Mouse (Mus musculus) ES-CJ7 (cell line): Measurements from ENCODE around the gene Cyp26c1.
A peak's percentile ranks its signal among the peaks of the same experiment; 100 is the strongest.

Experiments used
- DNase-seq: peaks from one replicate; pipeline ENCODE4 v3.0.0; 2011; ENCODE audit warnings: low read depth, low spot score

The Cyp26c1 gene

DNA sequence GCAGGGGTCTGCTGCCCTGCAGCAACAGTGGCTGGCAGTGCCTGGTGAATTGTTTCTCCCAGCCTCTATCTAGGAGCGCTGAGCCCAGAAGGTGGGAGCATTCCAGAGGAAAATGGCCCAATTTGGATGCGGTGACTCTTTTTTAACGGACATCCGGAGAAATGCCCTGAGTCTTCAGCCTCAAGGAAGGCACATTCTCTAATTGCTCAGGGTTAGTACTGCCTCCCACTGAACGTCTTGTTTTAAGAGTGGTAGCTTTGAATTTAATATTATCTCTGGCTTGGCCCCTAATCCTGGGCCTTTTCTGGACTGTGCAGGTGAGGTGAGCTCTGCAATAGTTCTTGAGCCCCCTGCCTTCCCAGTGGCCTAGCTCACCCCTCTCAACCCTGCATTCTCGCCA, at the start of gene Cyp26c1:
Gene Cyp26c1 (plus strand): TSS at position 301 of the 400 bp plus-strand sequence.
- DNase-seq = no peak

DNA sequence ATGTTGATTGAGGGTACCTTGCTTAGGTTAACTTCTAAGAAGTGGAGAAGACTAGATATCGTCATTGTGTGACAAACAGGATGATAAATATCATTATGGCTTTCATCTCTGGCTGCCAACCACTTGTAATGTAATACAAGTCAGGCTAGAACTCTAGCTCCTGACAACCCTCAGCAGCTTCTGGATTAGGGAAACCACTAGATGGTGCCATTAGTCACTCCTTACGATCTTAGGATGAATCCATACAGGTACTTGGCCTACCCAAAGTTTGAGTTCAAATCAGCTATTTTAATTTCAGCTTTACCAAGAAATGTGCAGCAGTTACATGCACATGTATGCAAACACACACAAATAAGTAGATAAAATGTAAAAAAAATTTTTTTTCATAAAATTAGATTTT, 37.4 kb upstream of the Cyp26c1 start:
- DNase-seq = peak; percentile 41

- no peak for DNase-seq
Measured at GRCm38 (mm10) chr19:37650526-37650925, 34.9 kb upstream of the Cyp26c1 start.

DNA sequence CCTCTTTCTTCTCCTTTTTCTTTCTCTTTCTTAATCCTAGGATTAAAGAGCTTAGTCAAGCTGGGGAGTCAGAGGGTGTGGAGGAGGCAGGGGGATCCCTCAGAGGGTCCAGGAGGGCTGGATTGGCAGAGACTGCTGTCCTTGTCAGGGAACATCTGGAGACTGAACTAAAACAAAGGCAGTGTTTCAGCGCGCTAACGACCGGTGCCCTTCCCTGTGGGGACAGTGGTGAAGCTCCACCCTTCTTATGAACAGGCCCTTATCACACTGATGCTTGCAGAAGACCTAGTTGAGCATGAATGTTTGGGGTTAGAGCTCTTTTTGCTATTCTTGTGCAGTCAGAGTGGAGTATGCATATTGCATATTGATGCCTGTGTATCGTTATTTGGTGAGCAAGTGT, 31.4 kb upstream of the Cyp26c1 start:
- no peak for DNase-seq

- no peak for DNase-seq
Measured at GRCm38 (mm10) chr19:37656441-37656840, 28.9 kb upstream of the Cyp26c1 start.

GRCm38 (mm10) chr19:37665256-37665655, 20.1 kb upstream of the Cyp26c1 start:
- DNase-seq = no peak

DNA sequence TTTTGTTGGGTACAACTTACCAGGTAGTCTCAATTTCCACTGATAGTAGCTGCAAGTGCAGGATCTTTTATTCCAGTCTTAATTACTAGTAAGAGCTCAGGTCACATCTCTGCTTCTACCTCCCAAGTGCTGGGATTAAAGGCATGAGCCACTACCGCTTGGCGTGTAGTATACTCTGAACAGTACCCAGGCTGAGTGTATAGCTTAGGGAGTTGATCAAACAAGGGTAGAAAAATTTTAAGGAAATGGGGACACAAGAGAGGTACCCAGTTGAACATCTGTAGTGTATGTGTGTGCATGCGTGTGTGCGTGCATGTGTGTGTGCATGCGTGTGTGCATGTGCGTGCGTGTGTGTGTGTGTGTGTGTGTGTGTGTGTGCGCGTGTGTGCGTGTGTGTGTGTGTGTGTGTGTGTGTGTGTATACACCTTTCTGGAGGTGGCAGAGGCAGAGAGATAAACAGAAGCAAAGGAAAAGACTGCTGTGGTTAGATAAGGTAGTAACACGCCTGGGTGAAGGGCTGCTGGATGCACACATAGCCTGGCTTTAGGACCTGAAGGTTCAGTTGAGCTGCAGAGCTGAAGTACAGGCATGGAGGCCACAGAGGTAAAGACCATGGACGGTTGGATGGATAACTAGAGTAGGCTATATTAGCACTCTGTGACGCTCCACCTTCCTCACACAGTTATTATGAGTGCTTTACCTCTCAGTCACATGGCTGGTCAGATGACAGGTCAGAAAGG, 17.4 kb upstream of the Cyp26c1 start:
- no peak for DNase-seq

DNA sequence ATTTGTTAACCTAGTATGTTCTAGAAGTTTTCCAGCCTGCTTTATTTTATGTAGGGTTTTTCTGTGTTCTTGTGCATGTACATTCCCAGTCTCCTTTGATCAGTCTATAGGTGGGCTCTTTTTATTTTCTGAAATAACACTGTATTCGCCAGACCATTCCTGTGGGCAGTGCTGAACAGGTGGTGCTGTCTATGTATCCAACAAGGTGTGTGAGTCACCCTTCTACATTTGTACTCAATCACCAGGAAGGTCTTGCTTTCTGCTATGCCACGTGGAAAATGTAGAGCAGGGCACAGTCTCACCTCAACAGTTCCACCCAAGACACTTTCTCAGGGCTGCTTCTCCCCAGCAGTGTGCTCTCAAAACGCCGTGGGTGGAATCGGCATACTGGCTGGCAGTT, 16.7 kb upstream of the Cyp26c1 start:
- no peak for DNase-seq

- DNase-seq = no peak
Measured at GRCm38 (mm10) chr19:37669486-37669885, 15.9 kb upstream of the Cyp26c1 start.

DNA sequence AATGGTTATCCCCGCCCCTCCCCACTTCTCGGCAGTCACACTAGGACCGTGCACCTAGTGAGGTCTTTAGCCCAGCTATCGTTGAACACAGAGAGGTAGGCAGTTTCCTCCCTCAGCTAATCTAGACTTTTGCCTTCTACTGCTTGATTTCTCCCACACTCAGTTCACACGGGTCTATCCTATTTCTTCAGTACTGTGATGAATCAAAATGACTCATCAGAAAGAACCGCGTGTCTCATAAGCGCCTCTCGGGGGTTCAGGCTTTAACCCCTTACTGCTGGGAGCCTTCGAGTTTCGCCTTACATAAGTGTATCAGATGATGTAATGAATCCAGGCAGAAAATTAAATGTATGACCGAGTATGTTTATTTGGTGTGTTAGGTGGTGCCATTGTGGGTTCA, 12.0 kb upstream of the Cyp26c1 start:
- DNase-seq = no peak

- DNase-seq = peak; percentile 45
Measured at GRCm38 (mm10) chr19:37686347-37686746, 966 bp downstream of the Cyp26c1 start.

- DNase-seq = peak; percentile 76
Measured at GRCm38 (mm10) chr19:37686941-37687850, 1.8 kb downstream of the Cyp26c1 start.

DNA sequence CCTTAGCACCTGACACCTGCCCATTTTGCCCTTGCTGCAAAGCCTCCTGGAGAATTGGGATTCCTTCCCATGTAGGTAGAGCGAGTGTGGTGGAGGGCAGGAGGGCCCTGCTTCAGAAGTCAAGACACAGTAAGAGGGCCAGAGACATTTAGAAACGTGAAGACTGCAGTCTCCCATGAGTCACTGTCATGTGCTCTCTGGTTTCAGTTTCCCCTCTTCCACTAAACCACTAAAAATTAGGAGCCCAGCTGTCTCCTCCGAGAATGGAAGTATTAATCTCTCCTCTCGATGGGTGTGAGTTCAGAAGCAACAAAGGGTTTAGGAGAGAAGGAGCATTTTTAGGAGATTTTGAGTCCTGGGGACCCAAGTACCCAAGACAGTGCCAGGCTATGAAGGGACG, 4.1 kb downstream of the Cyp26c1 start:
- DNase-seq = no peak

DNA sequence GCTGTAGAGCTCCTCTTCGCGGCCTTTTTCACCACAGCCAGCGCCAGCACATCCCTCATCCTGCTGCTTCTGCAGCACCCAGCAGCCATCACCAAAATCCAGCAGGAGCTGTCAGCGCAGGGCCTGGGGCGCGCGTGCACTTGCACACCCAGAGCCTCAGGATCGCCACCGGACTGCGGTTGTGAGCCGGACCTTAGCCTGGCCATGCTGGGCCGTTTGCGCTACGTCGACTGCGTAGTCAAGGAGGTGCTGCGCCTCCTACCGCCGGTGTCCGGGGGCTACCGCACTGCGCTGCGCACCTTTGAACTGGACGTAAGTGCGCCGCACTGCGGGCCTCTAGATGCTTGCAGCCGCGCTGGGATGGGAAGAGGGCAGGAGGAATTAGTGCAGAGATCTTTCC, 5.3 kb downstream of the Cyp26c1 start:
- peak; percentile 71 for DNase-seq

DNA sequence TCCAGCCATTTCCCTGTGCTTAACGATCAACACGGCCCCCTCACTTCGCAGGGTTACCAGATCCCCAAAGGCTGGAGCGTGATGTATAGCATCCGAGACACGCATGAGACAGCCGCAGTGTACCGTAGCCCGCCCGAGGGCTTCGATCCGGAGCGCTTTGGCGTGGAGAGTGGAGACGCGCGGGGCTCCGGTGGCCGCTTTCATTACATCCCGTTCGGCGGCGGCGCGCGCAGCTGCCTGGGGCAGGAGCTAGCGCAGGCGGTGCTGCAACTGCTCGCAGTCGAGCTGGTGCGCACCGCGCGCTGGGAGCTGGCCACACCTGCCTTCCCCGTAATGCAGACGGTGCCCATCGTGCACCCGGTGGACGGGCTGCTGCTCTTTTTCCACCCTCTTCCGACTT, 7.5 kb downstream of the Cyp26c1 start:
- peak; percentile 29 for DNase-seq

GRCm38 (mm10) chr19:37695146-37695545, 9.8 kb downstream of the Cyp26c1 start:
- no peak for DNase-seq

DNA sequence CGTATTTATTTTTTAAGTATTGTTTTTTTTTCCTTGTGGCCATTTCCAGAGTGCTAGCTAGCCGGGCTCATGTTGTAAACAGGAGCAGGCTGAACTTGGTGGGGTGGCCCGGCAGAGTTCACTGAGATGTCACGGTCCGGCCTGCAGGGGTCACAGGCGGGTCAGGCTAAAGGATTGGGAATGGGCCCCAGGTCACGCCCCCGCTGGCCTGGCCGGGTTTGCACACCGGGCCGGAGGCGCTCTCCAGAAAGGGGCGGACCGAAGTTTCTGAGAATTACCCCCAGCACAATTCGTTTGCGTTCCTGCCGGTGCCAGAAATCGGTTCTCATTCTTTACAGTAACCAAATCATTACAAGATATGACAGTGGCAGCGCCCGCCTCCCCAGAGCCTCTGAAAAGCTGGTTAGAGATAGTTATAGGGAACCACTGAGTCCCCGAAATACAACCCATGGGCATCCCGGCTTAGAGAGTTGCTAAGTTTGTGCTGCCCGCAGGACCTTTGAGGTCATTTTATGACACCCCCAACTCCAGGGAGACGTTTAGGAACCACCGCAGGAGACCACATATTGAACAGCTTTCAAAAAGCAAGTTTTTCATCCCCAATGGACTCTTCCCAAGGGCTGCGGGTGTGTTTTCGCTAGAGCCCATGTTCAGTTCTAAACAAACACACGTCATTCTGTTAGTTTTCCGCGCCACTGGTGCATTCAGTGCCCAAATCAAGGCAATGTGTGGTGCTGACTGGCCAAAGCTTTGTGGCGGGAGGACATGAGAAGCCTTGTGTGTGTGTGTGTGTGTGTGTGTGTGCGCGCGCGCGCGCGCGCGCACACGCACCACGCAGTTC, 10.6 kb downstream of the Cyp26c1 start:
- peak; percentile 64 for DNase-seq

DNA sequence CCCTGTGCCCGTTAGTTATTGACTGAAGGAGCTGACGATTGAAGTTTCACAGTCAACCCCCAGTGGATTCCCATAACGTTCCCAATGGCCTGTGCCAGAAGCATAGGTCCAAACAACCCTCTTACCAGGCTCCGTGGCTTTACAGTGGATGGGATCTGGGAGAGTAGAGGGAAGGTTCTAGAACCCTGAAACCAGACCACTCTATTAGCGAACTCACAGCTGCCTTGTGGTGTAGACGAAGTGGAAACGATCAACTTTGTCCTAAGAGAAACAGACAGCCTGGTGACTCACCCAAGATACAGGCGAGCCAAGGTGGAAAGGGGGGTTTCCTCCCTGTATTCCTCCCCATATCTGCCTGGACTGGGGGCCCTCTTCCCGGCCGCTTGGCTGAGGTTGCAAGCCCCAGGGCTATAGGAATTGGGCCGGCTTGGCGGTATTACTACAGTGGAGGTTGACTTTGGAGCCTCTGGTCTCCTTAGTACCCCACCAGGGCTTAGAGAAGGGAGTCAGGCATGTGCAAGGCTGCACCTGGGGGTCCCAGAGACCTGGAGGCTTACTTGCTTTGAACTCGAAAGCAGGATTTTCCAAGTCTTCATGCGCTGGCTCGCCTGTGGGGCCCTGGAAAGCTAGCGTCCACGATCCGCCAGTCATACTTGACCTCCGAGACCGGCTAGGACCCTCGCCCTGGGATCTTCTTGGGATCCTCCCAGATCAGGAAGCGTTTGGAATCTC, 11.4 kb downstream of the Cyp26c1 start:
- no peak for DNase-seq

GRCm38 (mm10) chr19:37697335-37697636, 11.9 kb downstream of the Cyp26c1 start:
- no peak for DNase-seq

DNA sequence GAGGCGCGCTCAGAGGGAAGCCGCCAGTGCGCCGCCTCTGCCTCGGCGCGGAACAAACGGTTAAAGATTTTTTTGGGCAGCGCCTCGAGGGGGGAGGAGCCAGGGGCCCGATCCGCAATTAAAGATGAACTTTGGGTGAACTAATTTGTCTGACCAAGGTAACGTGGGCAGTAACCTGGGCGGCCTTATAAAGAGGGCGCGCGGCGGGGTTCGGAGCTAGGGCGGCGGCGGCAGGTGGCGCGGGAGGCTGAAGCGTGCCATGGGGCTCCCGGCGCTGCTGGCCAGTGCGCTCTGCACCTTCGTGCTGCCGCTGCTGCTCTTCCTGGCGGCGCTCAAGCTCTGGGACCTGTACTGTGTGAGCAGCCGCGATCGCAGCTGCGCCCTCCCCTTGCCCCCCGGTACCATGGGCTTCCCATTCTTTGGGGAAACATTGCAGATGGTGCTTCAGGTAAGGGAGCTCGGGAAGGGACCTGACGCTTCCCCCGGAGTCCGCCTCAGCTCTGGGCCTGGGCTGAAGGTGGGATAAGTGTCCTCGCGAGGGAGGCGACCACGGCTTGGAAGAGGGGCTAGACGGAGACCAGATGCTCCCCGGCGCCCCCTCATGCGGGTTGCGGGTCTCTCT, 12.4 kb downstream of the Cyp26c1 start, which contains the start of gene Cyp26a1:
Gene Cyp26a1 (plus strand): TSS at position 148 of the 622 bp plus-strand sequence.
- peak; percentile 35 for DNase-seq
